Mouse (Mus musculus) neural tube, embryonic 15.5 days (tissue): ENCODE results near the gene Cdrt4. TPM values are rescaled to one million over a fixed set of nuclear protein-coding genes. Genes with fewer than 3 reads are reported as not detected.
A peak's percentile ranks its signal among the peaks of the same experiment; 100 is the strongest.

Source experiments
- ATAC-seq: fragments of 200-750 bp; cut with Nextera tagmentation; 2 replicates; pipeline ENCODE4 v1.8.0; 2017; ENCODE audit warnings: mild to moderate bottlenecking, moderate TSS enrichment, moderate library complexity; ENCODE audit not compliant: low FRiP score
- H3K27ac ChIP-seq: fragments of 300-500 bp; sonication (generic); replicated peaks from 2 replicates; pipeline ENCODE4 v1.5.1; 2015; ENCODE audit warnings: mild to moderate bottlenecking, inconsistent platforms
- H3K27me3 ChIP-seq: fragments of 300-500 bp; sonication (generic); replicated peaks from 2 replicates; pipeline ENCODE4 v1.6.1; 2015; ENCODE audit warnings: inconsistent platforms
- H3K36me3 ChIP-seq: fragments of 300-500 bp; sonication (generic); 2 replicates; pipeline ENCODE4 v1.6.1; 2015; ENCODE audit warnings: inconsistent platforms
- H3K4me1 ChIP-seq: fragments of 300-500 bp; sonication (generic); 2 replicates; pipeline ENCODE4 v1.6.1; 2015; ENCODE audit warnings: inconsistent platforms
- H3K4me2 ChIP-seq: fragments of 300-500 bp; sonication (generic); 2 replicates; pipeline ENCODE4 v1.6.1; 2015; ENCODE audit warnings: inconsistent platforms, mild to moderate bottlenecking, moderate library complexity
- H3K4me3 ChIP-seq: fragments of 300-500 bp; sonication (generic); replicated peaks from 2 replicates; pipeline ENCODE4 v1.5.1; 2015; ENCODE audit warnings: mild to moderate bottlenecking, inconsistent platforms
- H3K9ac ChIP-seq: fragments of 300-500 bp; sonication (generic); replicated peaks from 2 replicates; pipeline ENCODE4 v1.6.1; 2015; ENCODE audit warnings: mild to moderate bottlenecking, inconsistent platforms
- H3K9me3 ChIP-seq: fragments of 300-500 bp; sonication (generic); replicated peaks from 2 replicates; pipeline ENCODE4 v1.6.1; 2016; ENCODE audit warnings: inconsistent platforms
- WGBS: fragments of 180-500 bp; shearing (Covaris S2); methylation state at CpG from one replicate; pipeline ENCODE4 v1.1.7; 2015; ENCODE audit warnings: mixed read lengths; 5-methylcytosine and 5-hydroxymethylcytosine counted together
- polyA plus RNA-seq: library from polyadenylated mRNA; unstranded; fragments of >200 nt; fragmentation: Nextera tagmentation; extraction: Ambion mirVana; gene quantifications from 2 replicates; pipeline ENCODE4 v1.2.1, GENCODE M21; 2015

The Cdrt4 gene
- polyA plus RNA-seq, 1 experiment from 2014 or later = not detected

DNA sequence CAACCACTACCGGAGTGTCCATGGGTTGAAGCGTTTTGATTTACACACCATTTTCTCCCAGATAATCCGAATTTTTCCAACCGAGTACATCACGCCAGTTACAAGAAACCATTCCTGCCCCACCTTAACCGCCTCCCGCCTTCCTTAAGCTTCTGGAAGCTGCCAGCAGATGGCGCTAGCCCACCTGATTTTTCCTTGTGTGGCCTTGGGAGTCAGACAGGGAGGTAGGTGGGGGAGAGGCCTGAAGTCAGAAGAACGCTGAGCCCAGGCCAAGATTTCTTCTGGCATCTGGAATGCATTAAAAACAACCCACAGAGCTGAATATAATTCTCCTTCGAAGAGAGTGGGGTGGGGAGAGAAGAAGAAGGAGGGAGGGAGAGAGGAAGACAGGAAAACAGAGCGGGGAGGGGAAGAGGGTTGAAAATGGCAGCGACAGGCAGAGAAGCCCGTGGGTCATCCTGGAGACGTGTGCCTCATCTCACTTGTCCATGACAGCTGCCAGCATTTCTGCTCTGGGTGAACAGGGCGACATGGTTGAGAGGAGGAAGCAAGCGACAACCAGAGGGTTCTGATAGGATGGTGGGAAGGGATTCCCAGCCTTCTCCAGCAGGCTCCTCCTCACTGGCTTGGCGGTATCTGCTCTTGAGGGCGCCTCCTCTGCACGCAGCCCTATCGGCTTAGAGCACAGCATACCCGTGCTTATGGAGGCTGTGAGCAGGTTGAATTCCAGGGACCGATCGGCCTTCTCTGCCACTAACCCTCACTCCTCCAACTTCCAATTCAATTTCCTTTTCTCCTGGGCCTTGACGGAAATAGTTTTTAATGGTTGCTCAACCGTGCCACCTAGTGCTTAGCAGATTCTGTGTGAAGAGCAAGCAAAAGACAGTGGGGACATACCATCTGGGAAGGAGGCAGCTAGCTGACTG, 29.7 kb upstream of the Cdrt4 start:
- Histone ChIP-seq H3K9ac (no peak overlapping the region), H3K27me3 (no peaks in the 10 kb centered on the region), H3K36me3 (no peaks in the 10 kb centered on the region), H3K4me3 (peak overlapping the region; percentile 35), H3K9me3 (no peaks in the 10 kb centered on the region), H3K4me2 (peak overlapping the region; percentile 48), H3K27ac (peak overlapping the region; percentile 77), H3K4me1 (peaks cover 14% of the 10 kb centered on the region; the same call in 1 of the 2 replicates)
- peak; percentile 94 for ATAC-seq
- 31% methylated on average over 25 of the region's 25 CpGs for WGBS

DNA sequence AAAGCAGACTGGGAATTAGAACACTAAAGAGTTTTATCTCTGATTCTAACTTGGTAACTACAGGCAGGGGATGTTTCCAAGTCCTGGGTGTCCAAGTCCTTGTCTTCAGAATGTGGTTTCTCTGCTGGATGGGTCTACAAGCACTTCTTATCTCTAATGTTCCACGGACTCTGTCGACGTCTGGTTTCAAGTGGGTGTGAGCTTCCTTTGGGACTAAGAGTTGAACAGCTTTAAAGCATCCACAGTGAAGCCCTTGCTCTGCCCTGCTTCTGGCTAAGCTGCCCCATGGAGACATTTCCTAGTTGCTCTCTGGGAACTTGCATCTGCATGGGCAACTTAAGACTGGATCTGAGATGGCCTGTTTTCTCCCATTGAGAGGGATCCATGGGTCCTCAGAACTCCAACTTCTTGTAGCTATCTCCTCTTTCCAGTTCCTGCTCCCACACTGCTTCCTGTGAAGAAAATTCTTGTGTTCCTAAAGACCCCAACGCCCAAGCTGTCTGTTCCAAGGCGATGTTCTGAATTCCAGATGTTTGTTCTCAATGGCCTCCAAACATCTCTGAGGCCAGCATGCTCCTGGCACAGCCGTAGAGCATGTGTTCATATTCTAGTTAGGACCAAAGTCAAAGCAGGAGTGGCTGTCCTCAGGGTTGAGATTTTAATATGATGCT, 26.8 kb upstream of the Cdrt4 start:
- no peak for ATAC-seq
- Histone ChIP-seq H3K36me3 (no peaks in the 10 kb centered on the region), H3K4me3 (no peak overlapping the region), H3K9me3 (no peaks in the 10 kb centered on the region), H3K9ac (no peak overlapping the region), H3K4me1 (peaks cover 14% of the 10 kb centered on the region; the same call in 1 of the 2 replicates), H3K27me3 (no peaks in the 10 kb centered on the region), H3K27ac (no peak overlapping the region), H3K4me2 (no peak overlapping the region)
- WGBS = 87% methylated on average over 6 of the region's 6 CpGs

GRCm38 (mm10) chr11:62929799-62930198, 21.2 kb upstream of the Cdrt4 start:
- H3K4me1 ChIP-seq = no peaks in the 10 kb centered on the region
- H3K4me3 ChIP-seq = no peak overlapping the region
- 54% methylated on average over 3 of the region's 3 CpGs for WGBS
- no peak overlapping the region for H3K9ac ChIP-seq
- no peak overlapping the region for H3K4me2 ChIP-seq
- H3K9me3 ChIP-seq = no peaks in the 10 kb centered on the region
- no peaks in the 10 kb centered on the region for H3K27me3 ChIP-seq
- no peaks in the 10 kb centered on the region for H3K36me3 ChIP-seq
- no peak for ATAC-seq
- H3K27ac ChIP-seq = no peak overlapping the region

DNA sequence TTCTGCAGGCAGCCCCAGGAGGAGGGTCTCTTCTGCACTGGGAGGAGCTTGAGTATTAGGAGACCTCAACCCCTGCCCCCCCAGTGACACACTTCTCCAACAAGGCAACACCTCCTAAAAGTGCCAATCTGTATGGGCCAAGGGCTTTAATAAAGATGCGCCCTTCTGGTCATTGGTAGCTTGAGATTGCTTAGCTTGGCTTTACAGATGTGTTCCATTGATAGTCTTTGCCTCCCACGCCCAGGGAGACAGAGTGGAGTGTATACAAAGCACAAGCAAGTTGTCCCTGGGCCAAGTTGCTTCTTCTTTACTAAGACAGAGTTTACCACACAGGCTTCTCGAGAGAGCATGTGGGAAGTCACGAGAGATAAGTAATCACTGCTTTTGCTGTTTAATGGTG, 20.4 kb upstream of the Cdrt4 start:
- Histone ChIP-seq H3K27ac (no peak overlapping the region), H3K4me3 (no peak overlapping the region), H3K36me3 (no peaks in the 10 kb centered on the region), H3K4me1 (no peaks in the 10 kb centered on the region), H3K27me3 (no peaks in the 10 kb centered on the region), H3K9me3 (no peaks in the 10 kb centered on the region), H3K4me2 (no peak overlapping the region), H3K9ac (no peak overlapping the region)
- ATAC-seq = no peak
- WGBS = 92% methylated on average over 4 of the region's 4 CpGs

DNA sequence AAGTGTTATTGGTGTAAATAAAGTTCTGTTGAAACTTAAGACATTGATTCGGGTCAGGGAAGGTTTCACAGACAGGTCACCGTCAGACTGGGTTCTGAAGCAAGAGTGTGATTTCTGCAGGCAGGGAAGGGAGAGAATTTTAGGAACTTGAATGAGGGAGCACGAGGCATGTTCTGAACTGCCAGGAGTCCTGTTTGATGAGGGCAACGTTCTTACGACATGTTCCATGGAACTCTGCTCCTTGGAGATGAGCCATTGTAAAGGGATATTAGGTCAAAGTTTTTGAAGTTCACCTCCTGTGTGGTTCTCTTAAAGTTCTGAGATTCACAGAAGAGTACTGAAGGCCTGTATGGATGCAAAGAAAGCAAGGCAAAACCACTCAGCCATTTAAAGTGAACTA, 19.9 kb upstream of the Cdrt4 start:
- H3K9ac ChIP-seq = no peak overlapping the region
- no peaks in the 10 kb centered on the region for H3K4me1 ChIP-seq
- WGBS = 82% methylated on average over 5 of the region's 5 CpGs

DNA sequence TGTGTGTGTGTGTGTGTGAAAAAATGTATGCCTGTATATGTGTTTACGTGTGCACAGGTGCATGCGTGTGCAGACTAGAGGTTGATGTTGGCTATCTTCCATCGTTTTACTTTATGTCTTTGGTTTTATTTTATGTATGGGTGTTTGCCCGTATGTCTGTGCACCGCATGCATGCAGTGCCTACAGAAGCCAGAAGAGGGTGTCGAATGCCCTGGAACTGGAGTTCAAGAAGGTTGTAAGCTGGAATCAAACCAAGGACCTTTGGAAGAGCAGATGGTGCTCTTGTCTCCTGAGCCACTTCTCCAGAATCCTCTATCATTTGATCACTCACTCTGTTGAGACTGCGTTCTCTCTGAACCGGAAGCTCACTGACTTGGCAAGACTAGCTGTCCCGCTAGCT, 17.9 kb upstream of the Cdrt4 start:
- ATAC-seq = no peak
- 89% methylated on average over 9 of the region's 9 CpGs for WGBS

More for the DNA sequence above, 19.9 kb upstream of the Cdrt4 start:
- no peak overlapping the region for H3K4me2 ChIP-seq
- H3K36me3 ChIP-seq = no peaks in the 10 kb centered on the region
- H3K9me3 ChIP-seq = no peaks in the 10 kb centered on the region
- no peak overlapping the region for H3K27ac ChIP-seq
- no peak overlapping the region for H3K4me3 ChIP-seq
- H3K27me3 ChIP-seq = no peaks in the 10 kb centered on the region
- ATAC-seq = no peak

DNA sequence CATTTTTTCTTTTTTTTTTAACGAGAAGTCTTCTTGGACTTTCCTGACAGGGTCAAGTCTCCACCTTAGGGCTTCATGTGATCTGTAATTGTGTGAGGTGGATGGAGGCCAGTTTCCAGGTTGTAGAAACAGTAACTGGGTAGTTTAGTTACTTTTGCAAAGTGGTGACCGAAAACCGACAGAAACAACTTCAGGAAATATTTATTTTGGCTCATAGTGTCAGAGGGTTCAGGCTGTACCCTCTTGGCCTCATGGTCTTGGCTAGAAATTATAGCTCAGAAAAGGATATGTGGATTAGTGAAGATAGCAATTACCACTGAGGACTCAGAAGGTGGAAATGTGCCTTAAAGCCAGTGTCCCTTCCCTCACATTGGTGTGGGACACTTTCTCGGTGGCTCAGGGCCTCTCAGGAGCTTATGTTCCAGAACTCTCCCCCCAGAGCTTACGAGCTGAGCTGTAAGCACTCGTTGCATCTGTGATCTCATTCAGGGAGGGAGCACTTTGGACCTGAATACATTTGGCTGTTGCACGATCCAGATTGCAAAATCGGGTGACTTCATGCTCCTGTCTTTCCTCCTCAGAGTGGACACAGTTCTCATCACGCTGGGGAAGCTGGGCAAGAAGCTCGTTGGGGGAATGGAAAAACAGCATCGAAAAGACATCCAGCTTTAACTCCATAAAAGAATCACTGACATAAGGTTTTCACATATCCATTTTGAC, 16.0 kb upstream of the Cdrt4 start:
- Histone ChIP-seq H3K9ac (no peak overlapping the region), H3K27me3 (no peaks in the 10 kb centered on the region), H3K4me1 (no peaks in the 10 kb centered on the region), H3K27ac (no peak overlapping the region), H3K36me3 (no peaks in the 10 kb centered on the region), H3K9me3 (no peaks in the 10 kb centered on the region), H3K4me3 (no peak overlapping the region), H3K4me2 (no peak overlapping the region)
- no peak for ATAC-seq
- WGBS = 89% methylated on average over 11 of the region's 11 CpGs

More for the DNA sequence above, 17.9 kb upstream of the Cdrt4 start:
- Histone ChIP-seq H3K4me2 (no peak overlapping the region), H3K27me3 (no peaks in the 10 kb centered on the region), H3K27ac (no peak overlapping the region), H3K4me3 (no peak overlapping the region), H3K36me3 (no peaks in the 10 kb centered on the region), H3K4me1 (no peaks in the 10 kb centered on the region), H3K9ac (no peak overlapping the region), H3K9me3 (no peaks in the 10 kb centered on the region)

DNA sequence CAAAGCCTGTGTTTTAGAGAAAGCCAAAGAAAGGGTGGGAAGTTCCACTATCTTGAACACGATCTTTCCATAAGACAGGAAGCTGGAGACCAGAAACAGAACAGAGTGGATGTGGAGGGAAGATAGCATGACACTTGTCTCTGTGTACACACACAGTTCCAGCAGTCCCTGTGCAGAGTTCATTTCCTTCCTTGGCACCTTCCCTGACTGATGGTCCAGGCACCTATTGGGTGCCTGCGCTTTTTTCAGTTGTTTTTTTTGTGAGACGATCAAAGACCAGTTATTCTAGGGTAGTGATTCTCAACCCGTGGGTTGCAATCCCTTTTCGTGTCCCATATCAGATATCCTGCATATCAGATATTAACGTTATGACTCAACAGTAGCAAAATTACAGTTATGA, 13.0 kb upstream of the Cdrt4 start:
- Histone ChIP-seq H3K4me1 (no peaks in the 10 kb centered on the region), H3K36me3 (no peaks in the 10 kb centered on the region), H3K9me3 (no peaks in the 10 kb centered on the region), H3K4me3 (no peak overlapping the region), H3K9ac (no peak overlapping the region), H3K27me3 (no peaks in the 10 kb centered on the region), H3K27ac (no peak overlapping the region), H3K4me2 (no peak overlapping the region)
- 92% methylated on average over 6 of the region's 6 CpGs for WGBS
- ATAC-seq = no peak

DNA sequence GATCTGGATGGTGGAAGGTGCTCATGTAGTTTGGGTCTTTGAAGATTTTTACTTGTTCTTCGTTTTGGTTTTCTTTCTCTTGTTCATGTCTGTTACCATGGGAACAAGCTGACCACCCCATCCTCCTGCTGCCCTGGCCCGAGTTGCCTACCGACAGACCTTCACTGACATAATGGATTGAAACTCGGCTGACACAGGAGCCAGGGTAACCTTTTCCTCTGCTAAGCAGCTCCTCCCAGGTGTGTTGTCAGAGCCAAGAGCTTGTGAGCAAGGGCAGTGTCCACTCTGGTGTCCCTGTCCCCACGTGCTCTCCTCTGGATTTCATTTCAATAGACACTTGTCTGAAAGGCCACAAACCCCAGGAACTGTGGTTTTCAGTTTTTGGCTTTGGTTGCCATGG, 12.1 kb upstream of the Cdrt4 start:
- H3K9me3 ChIP-seq = no peaks in the 10 kb centered on the region
- no peaks in the 10 kb centered on the region for H3K36me3 ChIP-seq
- H3K27me3 ChIP-seq = no peaks in the 10 kb centered on the region
- H3K4me3 ChIP-seq = no peak overlapping the region
- H3K4me2 ChIP-seq = no peak overlapping the region
- WGBS = 61% methylated on average over 5 of the region's 5 CpGs
- ATAC-seq = no peak
- no peak overlapping the region for H3K9ac ChIP-seq
- H3K27ac ChIP-seq = no peak overlapping the region
- H3K4me1 ChIP-seq = no peaks in the 10 kb centered on the region

- Histone ChIP-seq H3K4me2 (no peak overlapping the region), H3K36me3 (no peaks in the 10 kb centered on the region), H3K9me3 (no peaks in the 10 kb centered on the region), H3K9ac (no peak overlapping the region), H3K4me3 (no peak overlapping the region), H3K27me3 (no peaks in the 10 kb centered on the region), H3K4me1 (no peaks in the 10 kb centered on the region), H3K27ac (no peak overlapping the region)
- 91% methylated on average over 3 of the region's 3 CpGs for WGBS
- no peak for ATAC-seq
Measured at GRCm38 (mm10) chr11:62940176-62940575, 10.8 kb upstream of the Cdrt4 start.

DNA sequence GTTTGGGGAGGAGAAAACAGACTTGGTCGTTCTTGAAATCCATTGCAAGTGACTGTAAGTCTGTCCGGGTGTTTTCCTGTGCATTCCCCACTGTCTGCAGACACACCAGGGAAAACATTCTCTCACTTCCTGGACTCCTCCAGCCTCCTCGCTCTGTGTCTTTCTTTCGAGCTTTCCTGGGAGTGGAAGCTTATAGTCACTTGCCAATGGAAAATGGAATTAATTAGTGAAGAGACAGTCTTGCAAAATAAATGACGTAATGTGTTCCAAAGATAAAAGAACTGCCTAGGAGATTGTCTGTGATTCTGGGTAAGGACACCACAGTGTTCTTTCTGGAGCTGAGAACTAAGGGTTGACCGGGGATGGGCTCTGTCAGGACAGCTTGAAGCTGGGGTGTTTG, 7.5 kb upstream of the Cdrt4 start:
- Histone ChIP-seq H3K4me1 (no peaks in the 10 kb centered on the region), H3K27me3 (no peaks in the 10 kb centered on the region), H3K9ac (no peak overlapping the region), H3K36me3 (no peaks in the 10 kb centered on the region), H3K4me3 (no peak overlapping the region), H3K4me2 (no peak overlapping the region), H3K9me3 (no peaks in the 10 kb centered on the region), H3K27ac (no peak overlapping the region)
- 83% methylated on average over 6 of the region's 6 CpGs for whole genome bisulfite sequencing
- ATAC-seq = no peak
